Mouse (Mus musculus) midbrain, embryonic 15.5 days (tissue): ENCODE data around the gene Smarcb1. TPM values are rescaled to one million over a fixed set of nuclear protein-coding genes. Genes with fewer than 3 reads are reported as not detected.
"Not testable (repeated sequence)": the region's sequence is repeated elsewhere in the genome, so short reads cannot be mapped to it uniquely, and the experiment has no call there.

Experiments
- ATAC-seq: fragments of 200-750 bp; cut with Nextera tagmentation; replicated peaks from 2 replicates; pipeline ENCODE4 v1.8.0; 2017; ENCODE audit warnings: moderate TSS enrichment
- H3K27ac ChIP-seq: fragments of 300-500 bp; sonication (generic); 2 replicates; pipeline ENCODE4 v1.5.1; 2015; ENCODE audit warnings: mild to moderate bottlenecking, inconsistent platforms
- H3K27me3 ChIP-seq: fragments of 300-500 bp; sonication (generic); replicated peaks from 2 replicates; pipeline ENCODE4 v1.6.1; 2015; ENCODE audit warnings: inconsistent platforms
- H3K36me3 ChIP-seq: fragments of 300-500 bp; sonication (generic); replicated peaks from 2 replicates; pipeline ENCODE4 v1.6.1; 2015; ENCODE audit warnings: inconsistent platforms
- H3K4me1 ChIP-seq: fragments of 300-500 bp; sonication (generic); 2 replicates; pipeline ENCODE4 v1.6.1; 2015; ENCODE audit warnings: inconsistent platforms
- H3K4me2 ChIP-seq: fragments of 300-500 bp; sonication (generic); 2 replicates; pipeline ENCODE4 v1.6.1; 2015; ENCODE audit warnings: inconsistent platforms, mild to moderate bottlenecking, moderate library complexity
- H3K4me3 ChIP-seq: fragments of 300-500 bp; sonication (generic); 2 replicates; pipeline ENCODE4 v1.5.1; 2015; ENCODE audit warnings: mild to moderate bottlenecking, inconsistent platforms
- H3K9ac ChIP-seq: fragments of 300-500 bp; sonication (generic); 2 replicates; pipeline ENCODE4 v1.6.1; 2015; ENCODE audit warnings: mild to moderate bottlenecking, inconsistent platforms
- H3K9me3 ChIP-seq: fragments of 300-500 bp; sonication (generic); 2 replicates; pipeline ENCODE4 v1.6.1; 2016; ENCODE audit warnings: inconsistent platforms
- WGBS: fragments of 180-500 bp; shearing (Covaris S2); methylation state at CpG from one replicate; pipeline ENCODE4 v1.1.7; 2015; ENCODE audit warnings: mixed read lengths; 5-methylcytosine and 5-hydroxymethylcytosine counted together
- polyA plus RNA-seq: library from polyadenylated mRNA; unstranded; fragments of >200 nt; fragmentation: Nextera tagmentation; extraction: Ambion mirVana; gene quantifications from 2 replicates; pipeline ENCODE4 v1.2.1, GENCODE M21; 2015

Gene Smarcb1
- polyA plus RNA-seq, 1 experiment from 2014 or later = 300 TPM

- peaks cover 10% of the 10 kb centered on the region for H3K4me1 ChIP-seq
- no peaks in the 10 kb centered on the region for H3K27me3 ChIP-seq
- H3K4me3 ChIP-seq = no peak overlapping the region
- H3K36me3 ChIP-seq = peaks cover 53% of the 10 kb centered on the region
- no peak overlapping the region for H3K4me2 ChIP-seq
- no peaks in the 10 kb centered on the region for H3K9me3 ChIP-seq
- H3K9ac ChIP-seq = no peak overlapping the region
- ATAC-seq = no peak
- no peak overlapping the region for H3K27ac ChIP-seq
- 81% methylated on average over 6 of the region's 6 CpGs for WGBS
Measured at GRCm38 (mm10) chr10:75898039-75898564, 23.3 kb downstream of the Smarcb1 start.

GRCm38 (mm10) chr10:75897373-75897772, 24.0 kb downstream of the Smarcb1 start:
- H3K4me3 ChIP-seq = no peak overlapping the region
- H3K27ac ChIP-seq = no peak overlapping the region
- WGBS = 33% methylated on average over 6 of the region's 6 CpGs
- H3K27me3 ChIP-seq = no peaks in the 10 kb centered on the region
- peaks cover 46% of the 10 kb centered on the region for H3K36me3 ChIP-seq
- H3K9me3 ChIP-seq = no peaks in the 10 kb centered on the region
- H3K4me1 ChIP-seq = peaks cover 10% of the 10 kb centered on the region
- no peak overlapping the region for H3K9ac ChIP-seq
- H3K4me2 ChIP-seq = no peak overlapping the region
- no peak for ATAC-seq

GRCm38 (mm10) chr10:75896208-75896607, 25.2 kb downstream of the Smarcb1 start:
- Histone ChIP-seq H3K9ac (no peak overlapping the region), H3K4me3 (no peak overlapping the region), H3K4me2 (no peak overlapping the region), H3K27ac (no peak overlapping the region), H3K4me1 (peaks cover 10% of the 10 kb centered on the region), H3K27me3 (no peaks in the 10 kb centered on the region), H3K36me3 (peaks cover 35% of the 10 kb centered on the region), H3K9me3 (no peaks in the 10 kb centered on the region)
- ATAC-seq = no peak
- 80% methylated on average over 1 of the region's 1 CpGs for WGBS

GRCm38 (mm10) chr10:75895730-75896129, 25.7 kb downstream of the Smarcb1 start:
- 92% methylated on average over 5 of the region's 5 CpGs for WGBS
- H3K9me3 ChIP-seq = no peaks in the 10 kb centered on the region
- H3K27me3 ChIP-seq = no peaks in the 10 kb centered on the region
- ATAC-seq = no peak
- no peak overlapping the region for H3K9ac ChIP-seq
- H3K36me3 ChIP-seq = peaks cover 32% of the 10 kb centered on the region
- no peak overlapping the region for H3K27ac ChIP-seq
- H3K4me1 ChIP-seq = peaks cover 10% of the 10 kb centered on the region
- no peak overlapping the region for H3K4me2 ChIP-seq
- H3K4me3 ChIP-seq = no peak overlapping the region

- Histone ChIP-seq H3K27ac (no peak overlapping the region), H3K9me3 (no peaks in the 10 kb centered on the region), H3K9ac (no peak overlapping the region), H3K27me3 (no peaks in the 10 kb centered on the region), H3K4me3 (no peak overlapping the region), H3K4me1 (peaks cover 10% of the 10 kb centered on the region), H3K36me3 (peaks cover 27% of the 10 kb centered on the region), H3K4me2 (no peak overlapping the region)
- ATAC-seq = no peak
- 75% methylated on average over 6 of the region's 6 CpGs for WGBS
Measured at GRCm38 (mm10) chr10:75894601-75895000, 26.8 kb downstream of the Smarcb1 start.

- H3K4me3 ChIP-seq = peak within 1 kb of the TSS; percentile 42
- H3K27me3 ChIP-seq = no peaks in the 10 kb centered on the region
- H3K36me3 ChIP-seq = peaks cover 24% of the 10 kb centered on the region
- peaks cover 7% of the 10 kb centered on the region for H3K4me1 ChIP-seq
- peak within 1 kb of the TSS; percentile 40 for H3K9ac ChIP-seq
- peak within 1 kb of the TSS; percentile 55 for H3K27ac ChIP-seq
- H3K9me3 ChIP-seq = no peaks in the 10 kb centered on the region
- 1% methylated on average over 50 of the region's 51 CpGs for WGBS
- peak within 1 kb of the TSS; percentile 94 for H3K4me2 ChIP-seq
- ATAC-seq = peak; percentile 100
Measured at GRCm38 (mm10) chr10:75893089-75893750, 28.2 kb downstream of the Smarcb1 start, which contains the start of gene Derl3. TSS of gene Derl3 (plus strand) at chr10:75893413.

GRCm38 (mm10) chr10:75889406-75890153, 31.8 kb downstream of the Smarcb1 start:
- Histone ChIP-seq H3K27ac (no peak overlapping the region), H3K27me3 (no peaks in the 10 kb centered on the region), H3K4me2 (no peak overlapping the region), H3K9me3 (no peaks in the 10 kb centered on the region), H3K4me3 (no peak overlapping the region), H3K36me3 (no peaks in the 10 kb centered on the region), H3K9ac (no peak overlapping the region), H3K4me1 (peaks cover 6% of the 10 kb centered on the region)
- WGBS = 50% methylated on average over 8 of the region's 8 CpGs
- no peak for ATAC-seq

GRCm38 (mm10) chr10:75887504-75887903, 33.9 kb downstream of the Smarcb1 start:
- H3K4me2 ChIP-seq, ATAC-seq, H3K4me3 ChIP-seq, H3K36me3 ChIP-seq, H3K27ac ChIP-seq, H3K27me3 ChIP-seq, H3K4me1 ChIP-seq, H3K9me3 ChIP-seq, H3K9ac ChIP-seq: not testable (repeated sequence)
- 89% methylated on average over 5 of the region's 5 CpGs for WGBS

GRCm38 (mm10) chr10:75884742-75885141, 36.7 kb downstream of the Smarcb1 start:
- Histone ChIP-seq H3K27ac (no peak overlapping the region), H3K36me3 (no peaks in the 10 kb centered on the region), H3K4me3 (no peak overlapping the region), H3K4me2 (no peak overlapping the region), H3K9ac (no peak overlapping the region), H3K4me1 (no peaks in the 10 kb centered on the region; the same call in 1 of the 2 replicates), H3K27me3 (no peaks in the 10 kb centered on the region), H3K9me3 (no peaks in the 10 kb centered on the region)
- no peak for ATAC-seq
- 94% methylated on average over 8 of the region's 8 CpGs for WGBS

GRCm38 (mm10) chr10:75883232-75883552, 38.2 kb downstream of the Smarcb1 start:
- no peak overlapping the region for H3K9ac ChIP-seq
- H3K27me3 ChIP-seq = no peaks in the 10 kb centered on the region
- no peaks in the 10 kb centered on the region; the same call in 1 of the 2 replicates for H3K4me1 ChIP-seq
- H3K27ac ChIP-seq = no peak overlapping the region
- ATAC-seq = 0 out of 2 replicates have a peak, but pooled peaks have one; percentile 43
- no peak overlapping the region for H3K4me3 ChIP-seq
- peak overlapping the region; percentile 31; the same call in 1 of the 2 replicates for H3K4me2 ChIP-seq
- no peaks in the 10 kb centered on the region for H3K9me3 ChIP-seq
- no peaks in the 10 kb centered on the region for H3K36me3 ChIP-seq
- WGBS = 2% methylated on average over 10 of the region's 10 CpGs

- no peak overlapping the region for H3K27ac ChIP-seq
- H3K4me2 ChIP-seq = peak overlapping the region; percentile 31; the same call in 1 of the 2 replicates
- no peaks in the 10 kb centered on the region for H3K9me3 ChIP-seq
- no peaks in the 10 kb centered on the region for H3K27me3 ChIP-seq
- no peak overlapping the region for H3K9ac ChIP-seq
- no peaks in the 10 kb centered on the region for H3K36me3 ChIP-seq
- no peak overlapping the region for H3K4me3 ChIP-seq
- no peak for ATAC-seq
- WGBS = 5% methylated on average over 15 of the region's 15 CpGs
- no peaks in the 10 kb centered on the region; the same call in 1 of the 2 replicates for H3K4me1 ChIP-seq
Measured at GRCm38 (mm10) chr10:75882433-75883231, 38.8 kb downstream of the Smarcb1 start.
